Mouse (Mus musculus): ENCODE data around the gene Casp8ap2.

Casp8ap2 gene

GRCm38 (mm10) chr4:32665843-32666242, 50.6 kb downstream of the Casp8ap2 start:
- no peak for DNase-seq (ENCODE audit: extremely low read depth, low read depth, low spot score)

GRCm38 (mm10) chr4:32668291-32668690, 53.0 kb downstream of the Casp8ap2 start:
- DNase-seq (ENCODE audit: extremely low read depth, low read depth, low spot score): no peak

- DNase-seq (ENCODE audit: extremely low read depth, low read depth, low spot score): no peak
Measured at GRCm38 (mm10) chr4:32669825-32670224, 54.6 kb downstream of the Casp8ap2 start.

DNA sequence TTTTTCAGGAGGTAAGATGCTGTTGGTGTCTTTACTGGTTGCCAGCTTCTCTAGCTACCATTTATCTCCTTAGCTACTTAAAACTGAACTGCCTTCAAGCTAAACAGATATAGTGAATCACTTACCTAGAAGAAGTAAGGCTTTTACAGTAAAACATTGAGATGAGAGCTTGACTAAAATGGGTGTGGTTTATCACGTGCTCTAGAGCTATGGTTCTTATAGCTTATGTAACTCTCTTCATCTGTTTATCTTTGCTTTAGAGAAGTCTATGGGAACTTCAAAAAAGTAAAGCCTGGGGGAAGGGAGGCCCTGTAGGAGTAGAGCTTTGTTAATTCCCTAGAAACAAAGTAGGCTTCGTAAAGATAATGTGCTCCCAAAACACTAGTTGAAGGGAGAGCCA, 58.8 kb downstream of the Casp8ap2 start:
- DNase-seq (ENCODE audit: extremely low read depth, low read depth, low spot score): no peak

DNA sequence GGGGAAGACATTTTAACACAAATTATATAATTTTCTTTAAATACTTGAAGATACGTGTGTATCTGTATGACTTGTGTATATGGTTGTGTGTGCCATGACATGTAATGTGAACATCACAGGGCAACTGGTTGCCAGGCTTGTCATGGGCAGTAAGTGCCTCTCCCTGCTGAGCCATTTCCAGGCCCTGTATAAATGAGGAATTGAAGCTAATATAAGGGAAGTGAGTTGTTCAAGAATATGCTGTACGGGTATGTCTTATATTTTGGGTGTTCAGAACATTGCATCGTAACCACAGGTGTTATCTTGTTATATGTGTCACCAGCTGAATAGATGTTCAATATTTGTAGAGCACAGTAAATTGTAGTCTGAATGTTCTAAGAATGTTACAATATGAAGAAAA, 62.2 kb downstream of the Casp8ap2 start:
- no peak for DNase-seq (ENCODE audit: extremely low read depth, low read depth, low spot score)

GRCm38 (mm10) chr4:32680843-32681242, 65.6 kb downstream of the Casp8ap2 start:
- no peak for DNase-seq (ENCODE audit: extremely low read depth, low read depth, low spot score)

GRCm38 (mm10) chr4:32682471-32682870, 67.2 kb downstream of the Casp8ap2 start:
- DNase-seq (ENCODE audit: extremely low read depth, low read depth, low spot score): no peak

- no peak for DNase-seq (ENCODE audit: extremely low read depth, low read depth, low spot score)
Measured at GRCm38 (mm10) chr4:32683061-32683582, 67.9 kb downstream of the Casp8ap2 start.
